Mouse (Mus musculus) heart, postnatal 0 days (tissue): ENCODE results near the gene Ubl4a.

Source experiments
- CTCF ChIP-seq: IDR thresholded peaks from 2 replicates; pipeline ENCODE4 v1.5.1; 2016; ENCODE audit warnings: antibody characterized with exemption, control low read depth, low read depth
- EP300 ChIP-seq: IDR thresholded peaks from 2 replicates; pipeline ENCODE4 v1.6.1; 2016; ENCODE audit warnings: antibody characterized with exemption, low read depth

DNA sequence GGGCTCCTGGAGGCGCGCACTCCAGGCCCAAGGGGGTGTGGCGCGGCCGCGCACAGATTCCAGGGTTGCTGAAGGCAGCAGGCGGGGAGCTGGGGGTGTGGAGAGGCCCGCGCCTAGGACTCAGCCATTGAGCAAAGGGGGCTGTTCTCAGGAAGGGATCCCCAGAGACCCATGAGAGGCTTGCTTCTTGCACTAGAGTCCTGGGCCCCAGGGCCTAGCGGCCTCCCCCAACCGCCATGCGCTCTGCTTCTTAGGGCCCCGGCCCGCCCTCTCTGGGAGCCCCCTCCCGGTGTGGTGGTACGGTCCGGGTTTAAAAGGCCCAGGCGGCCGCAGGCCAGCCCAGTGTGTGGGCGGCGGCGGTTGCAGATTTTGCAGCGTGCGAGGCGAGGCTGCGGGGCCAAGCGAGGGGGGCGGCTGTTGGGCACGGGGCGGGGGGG, 44.3 kb downstream of the Ubl4a start, which contains the start of gene Plxna3:
- TF ChIP-seq EP300, result no peak
- no peak for TF ChIP-seq CTCF
